Mouse (Mus musculus) stomach, embryonic 16.5 days (tissue): ENCODE measurements around the gene Spib. TPM values are rescaled to one million over a fixed set of nuclear protein-coding genes. Genes with fewer than 3 reads are reported as not detected.

Experiments
- ATAC-seq: fragments of 200-750 bp; cut with Nextera tagmentation; 2 replicates; pipeline ENCODE4 v1.8.0; 2017; ENCODE audit warnings: moderate number of reproducible peaks, moderate TSS enrichment; ENCODE audit not compliant: insufficient read depth, low FRiP score
- H3K27ac ChIP-seq: fragments of 300-500 bp; sonication (generic); 2 replicates; pipeline ENCODE4 v1.5.1; 2014; ENCODE audit warnings: low read length
- H3K27me3 ChIP-seq: fragments of 300-500 bp; sonication (generic); 2 replicates; pipeline ENCODE4 v1.6.1; 2014; ENCODE audit warnings: low read length, control low read depth, mixed read lengths; ENCODE audit not compliant: control insufficient read depth, insufficient read depth
- H3K36me3 ChIP-seq: fragments of 300-500 bp; sonication (generic); 2 replicates; pipeline ENCODE4 v1.6.1; 2014; ENCODE audit warnings: low read length; ENCODE audit not compliant: control insufficient read depth, insufficient read depth
- H3K4me1 ChIP-seq: fragments of 300-500 bp; sonication (generic); 2 replicates; pipeline ENCODE4 v1.6.1; 2014; ENCODE audit warnings: low read length, control low read depth, mixed read lengths; ENCODE audit not compliant: control insufficient read depth, insufficient read depth
- H3K4me2 ChIP-seq: fragments of 300-500 bp; sonication (generic); 2 replicates; pipeline ENCODE4 v1.6.1; 2014; ENCODE audit warnings: low read depth, low read length, mixed read lengths
- H3K4me3 ChIP-seq: fragments of 300-500 bp; sonication (generic); replicated peaks from 2 replicates; pipeline ENCODE4 v1.5.1; 2014; ENCODE audit warnings: mild to moderate bottlenecking, low read length
- H3K9ac ChIP-seq: fragments of 300-500 bp; sonication (generic); 2 replicates; pipeline ENCODE4 v1.6.1; 2014; ENCODE audit warnings: low read length
- H3K9me3 ChIP-seq: fragments of 300-500 bp; sonication (generic); replicated peaks from 2 replicates; pipeline ENCODE4 v1.6.1; 2016; ENCODE audit warnings: low read length, control low read depth; ENCODE audit not compliant: control insufficient read depth
- WGBS: fragments of 180-500 bp; shearing (Covaris S2); extraction: QIAGEN DNeasy Blood & Tissue Kit; methylation state at CpG from one replicate; pipeline ENCODE4 v1.1.7; 2014; 5-methylcytosine and 5-hydroxymethylcytosine counted together
- polyA plus RNA-seq: library from polyadenylated mRNA; unstranded; fragments of >200 nt; fragmentation: Nextera tagmentation; extraction: Ambion mirVana; gene quantifications from 2 replicates; pipeline ENCODE4 v1.2.1, GENCODE M21; 2015

Gene Spib
- polyA plus RNA-seq, 1 experiment from 2014 or later: 0.52 TPM

- no peak overlapping the region for H3K9ac ChIP-seq
- 82% methylated on average over 10 of the region's 10 CpGs for WGBS
- ATAC-seq: no peak
- H3K4me3 ChIP-seq: no peak overlapping the region
- no peak overlapping the region for H3K4me2 ChIP-seq
- H3K9me3 ChIP-seq: no peaks in the 10 kb centered on the region
- no peaks in the 10 kb centered on the region for H3K36me3 ChIP-seq
- H3K4me1 ChIP-seq: no peaks in the 10 kb centered on the region
- no peak overlapping the region for H3K27ac ChIP-seq
- H3K27me3 ChIP-seq: peaks cover 8% of the 10 kb centered on the region; the same call in 1 of the 2 replicates
Measured at GRCm38 (mm10) chr7:44564486-44564885, 32.6 kb upstream of the Spib start.

- Histone ChIP-seq H3K9ac (no peak overlapping the region), H3K9me3 (no peaks in the 10 kb centered on the region), H3K4me2 (no peak overlapping the region), H3K4me3 (no peak overlapping the region), H3K36me3 (no peaks in the 10 kb centered on the region), H3K27me3 (no peaks in the 10 kb centered on the region), H3K27ac (no peak overlapping the region), H3K4me1 (no peaks in the 10 kb centered on the region)
- ATAC-seq: no peak
- WGBS: 47% methylated on average over 8 of the region's 8 CpGs
Measured at GRCm38 (mm10) chr7:44563284-44563683, 31.4 kb upstream of the Spib start.

DNA sequence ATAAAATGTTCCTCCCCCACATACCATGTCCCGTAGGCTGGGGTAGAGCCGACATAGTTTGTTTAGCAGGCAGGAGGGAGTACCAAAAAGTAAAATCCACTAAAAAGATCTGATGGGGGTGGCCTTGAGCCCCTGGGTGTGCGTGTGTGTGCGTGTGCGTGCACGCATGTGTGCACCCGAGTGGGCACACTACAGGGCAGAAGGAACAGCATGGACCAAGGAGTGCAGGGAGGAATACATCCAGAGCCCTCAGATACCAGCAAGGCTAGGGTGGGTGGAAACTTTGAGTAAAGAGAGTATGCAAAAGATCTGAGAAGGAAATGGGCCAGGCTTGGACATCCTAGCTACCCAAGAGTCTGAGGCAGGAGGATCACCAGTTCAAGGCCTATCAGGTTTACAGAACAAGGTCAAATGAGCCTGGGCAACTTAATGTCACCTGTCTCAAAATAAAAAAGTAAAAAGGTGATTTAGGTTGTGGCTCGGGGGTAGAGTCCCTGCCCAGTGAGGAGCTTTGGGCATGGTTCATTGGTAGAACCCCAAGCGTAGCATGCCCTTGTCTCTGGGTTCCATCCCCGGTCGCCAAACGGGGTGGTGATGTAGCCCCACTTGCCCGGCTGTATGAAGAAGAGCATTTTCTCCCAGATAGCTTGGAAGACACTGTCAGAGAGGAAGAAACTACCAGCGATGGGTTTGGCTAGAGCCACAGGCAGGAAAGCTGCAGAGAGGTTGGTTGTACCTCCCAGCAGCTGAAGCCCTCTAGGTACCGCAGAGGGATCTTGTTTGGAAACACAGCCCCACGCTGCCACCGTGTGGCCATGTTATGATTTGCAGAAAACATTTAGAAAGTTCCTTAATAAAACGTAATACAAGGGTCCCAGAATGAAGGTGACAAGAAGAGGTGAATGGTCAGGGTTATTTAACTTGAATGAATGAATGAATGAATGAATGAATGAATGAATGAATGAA, 28.8 kb upstream of the Spib start:
- Histone ChIP-seq H3K4me3 (no peak overlapping the region), H3K9me3 (no peaks in the 10 kb centered on the region), H3K27me3 (no peaks in the 10 kb centered on the region), H3K36me3 (no peaks in the 10 kb centered on the region), H3K9ac (0 out of 2 replicates have a peak overlapping the region, but pooled peaks have one; percentile 10), H3K4me2 (no peak overlapping the region), H3K27ac (no peak overlapping the region), H3K4me1 (no peaks in the 10 kb centered on the region)
- 49% methylated on average over 18 of the region's 18 CpGs for WGBS
- ATAC-seq: no peak

DNA sequence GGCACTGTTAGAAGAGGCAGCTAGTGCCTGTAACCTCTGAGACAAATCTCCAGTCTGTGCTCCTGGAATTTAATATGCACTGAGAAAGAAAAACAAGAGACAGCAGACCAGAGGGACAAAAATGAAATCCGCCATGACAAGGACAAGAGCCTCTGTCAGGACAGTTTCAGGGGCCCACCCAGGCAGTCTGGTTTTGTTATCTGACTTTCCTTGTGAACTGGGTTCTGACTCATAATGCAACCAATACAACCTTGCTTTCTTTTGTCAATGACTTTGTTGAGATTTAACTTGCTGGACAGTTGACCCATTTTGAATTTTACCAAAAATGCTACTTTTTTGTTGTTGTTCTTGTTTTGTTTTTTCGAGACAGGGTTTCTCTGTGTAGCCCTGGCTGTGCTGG, 25.8 kb upstream of the Spib start:
- Histone ChIP-seq H3K36me3 (no peaks in the 10 kb centered on the region), H3K9me3 (no peaks in the 10 kb centered on the region), H3K27me3 (no peaks in the 10 kb centered on the region), H3K9ac (no peak overlapping the region), H3K4me1 (peaks cover 6% of the 10 kb centered on the region; the same call in 1 of the 2 replicates), H3K27ac (no peak overlapping the region), H3K4me2 (no peak overlapping the region), H3K4me3 (no peak overlapping the region)
- ATAC-seq: no peak
- 71% methylated on average over 2 of the region's 2 CpGs for WGBS

DNA sequence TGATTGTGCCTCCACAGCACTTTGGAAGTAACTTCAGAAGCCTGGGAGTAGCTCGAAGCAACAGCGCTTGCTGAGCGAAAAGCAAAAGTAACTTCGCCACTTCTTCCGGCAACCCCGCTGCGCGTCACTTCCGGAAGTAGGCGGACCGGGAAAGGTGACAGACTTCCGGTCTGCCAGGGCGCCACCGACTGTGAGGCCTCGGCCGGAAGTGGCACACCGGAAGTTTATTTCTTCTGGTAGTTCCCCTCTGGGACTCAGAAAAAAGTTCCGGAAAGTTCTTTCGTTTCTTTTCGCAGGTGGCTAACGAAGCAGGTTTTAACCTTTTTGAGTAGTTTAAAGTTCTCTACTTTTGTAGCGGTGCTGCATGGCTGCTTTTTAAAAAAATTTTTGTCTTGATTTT, 22.0 kb upstream of the Spib start, which contains the start of gene Nr1h2:
Gene Nr1h2, minus strand, starts transcription at position 126 of the 400 bp plus-strand sequence.
- H3K4me1 ChIP-seq: peaks cover 7% of the 10 kb centered on the region; the same call in 1 of the 2 replicates
- WGBS: 0% methylated on average over 22 of the region's 22 CpGs

DNA sequence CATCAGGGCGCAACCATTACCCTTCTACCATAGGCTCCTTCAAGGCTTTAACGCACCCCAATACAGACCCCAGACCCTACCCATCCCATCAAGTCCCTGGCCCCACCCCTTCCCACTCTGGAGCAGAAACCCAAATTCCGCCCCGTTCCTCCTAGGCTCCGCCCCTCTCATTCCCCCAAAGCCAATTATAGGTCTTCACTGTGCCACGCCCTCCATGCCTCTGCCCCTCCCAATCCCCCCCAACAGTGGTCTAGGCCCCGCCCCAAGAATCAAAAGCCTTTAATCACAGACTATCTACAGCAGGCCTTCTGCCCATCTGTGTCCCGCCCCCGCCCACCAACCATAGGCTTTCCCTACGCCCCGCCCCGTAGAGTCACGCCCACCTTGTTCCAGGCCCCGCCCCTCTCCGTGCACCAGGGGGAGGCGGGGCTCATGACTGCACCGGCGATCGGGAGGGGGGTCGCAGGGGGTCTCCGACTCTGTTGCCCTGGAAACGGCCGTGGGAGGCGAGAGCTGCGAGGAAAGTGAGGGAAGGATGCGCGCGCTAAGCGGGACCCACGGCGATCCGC, 21.4 kb upstream of the Spib start:
- peak overlapping the region; percentile 75 for H3K4me2 ChIP-seq
- H3K9ac ChIP-seq: peak overlapping the region; percentile 91
- H3K27ac ChIP-seq: peak overlapping the region; percentile 99
- peaks cover 17% of the 10 kb centered on the region; the same call in 1 of the 2 replicates for H3K36me3 ChIP-seq
- peak overlapping the region; percentile 100 for H3K4me3 ChIP-seq
- peak; percentile 78 for ATAC-seq
- WGBS: under 1% methylated on average over 32 of the region's 32 CpGs
- no peaks in the 10 kb centered on the region for H3K9me3 ChIP-seq
- no peaks in the 10 kb centered on the region for H3K27me3 ChIP-seq
- H3K4me1 ChIP-seq: peaks cover 7% of the 10 kb centered on the region; the same call in 1 of the 2 replicates

More for the DNA sequence above, 22.0 kb upstream of the Spib start, which contains the start of gene Nr1h2:
- ATAC-seq: peak; percentile 88
- no peaks in the 10 kb centered on the region for H3K27me3 ChIP-seq
- H3K9me3 ChIP-seq: no peaks in the 10 kb centered on the region
- peak within 1 kb of the TSS; percentile 91 for H3K9ac ChIP-seq
- peaks cover 17% of the 10 kb centered on the region; the same call in 1 of the 2 replicates for H3K36me3 ChIP-seq
- H3K4me2 ChIP-seq: peak within 1 kb of the TSS; percentile 75
- peak within 1 kb of the TSS; percentile 100 for H3K4me3 ChIP-seq
- peak within 1 kb of the TSS; percentile 99 for H3K27ac ChIP-seq

- peaks cover 17% of the 10 kb centered on the region; the same call in 1 of the 2 replicates for H3K36me3 ChIP-seq
- H3K27me3 ChIP-seq: no peaks in the 10 kb centered on the region
- no peak for ATAC-seq
- no peaks in the 10 kb centered on the region for H3K9me3 ChIP-seq
- H3K4me3 ChIP-seq: peak overlapping the region; percentile 100
- peaks cover 14% of the 10 kb centered on the region for H3K4me1 ChIP-seq
- 0 out of 2 replicates have a peak overlapping the region, but pooled peaks have one; percentile 91 for H3K9ac ChIP-seq
- H3K4me2 ChIP-seq: peak overlapping the region; percentile 75
- 86% methylated on average over 31 of the region's 31 CpGs for WGBS
- peak overlapping the region; percentile 99; the same call in 1 of the 2 replicates for H3K27ac ChIP-seq
Measured at GRCm38 (mm10) chr7:44552141-44552908, 20.5 kb upstream of the Spib start.

DNA sequence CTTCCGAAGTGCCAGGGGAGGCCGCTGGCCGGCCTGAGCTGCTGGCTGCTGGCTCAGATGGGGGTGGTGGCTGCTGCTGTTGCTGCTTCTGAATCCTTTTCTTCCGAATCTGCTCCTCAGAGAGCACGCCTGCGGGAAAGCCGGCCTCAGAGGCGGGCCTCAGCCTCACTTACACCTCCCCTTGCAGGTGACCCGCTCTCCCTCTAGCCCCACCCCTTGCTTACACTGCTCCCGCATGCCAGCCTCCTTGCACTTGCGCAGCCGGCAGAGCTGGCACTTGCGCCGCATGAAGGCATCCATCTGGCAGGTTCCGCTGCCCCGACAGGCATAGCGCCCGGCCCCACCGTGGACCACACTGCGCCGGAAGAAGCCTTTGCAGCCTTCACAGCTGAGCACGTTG, 19.9 kb upstream of the Spib start:
- no peaks in the 10 kb centered on the region for H3K27me3 ChIP-seq
- H3K4me3 ChIP-seq: no peak overlapping the region
- H3K9me3 ChIP-seq: no peaks in the 10 kb centered on the region
- no peak overlapping the region for H3K4me2 ChIP-seq
- H3K27ac ChIP-seq: no peak overlapping the region
- no peak for ATAC-seq
- no peak overlapping the region for H3K9ac ChIP-seq
- H3K36me3 ChIP-seq: peaks cover 17% of the 10 kb centered on the region; the same call in 1 of the 2 replicates
- H3K4me1 ChIP-seq: peaks cover 15% of the 10 kb centered on the region
- WGBS: 81% methylated on average over 22 of the region's 22 CpGs
